Mouse (Mus musculus): ENCODE results near the gene Stk31.

DNA sequence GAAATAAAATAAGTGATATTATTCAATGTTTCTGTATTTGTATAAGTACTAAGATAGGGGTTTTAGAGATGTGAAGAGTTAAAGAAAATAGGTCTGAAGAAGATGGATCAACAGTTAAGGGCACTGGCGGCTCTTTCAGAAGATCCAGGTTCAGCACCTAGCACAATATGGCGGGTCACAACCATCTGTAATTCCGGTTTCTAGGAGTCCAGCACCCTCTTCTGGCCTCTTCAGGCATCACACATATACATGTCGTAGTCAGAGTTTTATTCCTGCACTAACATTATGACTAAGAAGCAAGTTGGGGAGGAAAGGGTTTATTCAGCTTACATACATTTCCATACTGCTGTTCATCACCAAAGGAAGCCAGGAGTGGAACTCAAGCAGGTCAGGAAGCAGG, 40.2 kb upstream of the Stk31 start:
- TF ChIP-seq CTCF (IDR thresholded peaks at IDR 0.05; ENCODE audit: low read depth) (peak; percentile 53), EP300 (IDR thresholded peaks at IDR 0.05; ENCODE audit: low read depth) (no peak)

Data from liver, postnatal 0 days (tissue).